Mouse (Mus musculus) liver, embryonic 12.5 days (tissue): Measurements from ENCODE around the gene H2al2a. TPM values are rescaled to one million over a fixed set of nuclear protein-coding genes. Genes with fewer than 3 reads are reported as not detected.

Experiments used
- ATAC-seq: fragments of 200-750 bp; cut with Nextera tagmentation; 2 replicates; pipeline ENCODE4 v1.8.0; 2017; ENCODE audit warnings: moderate number of reproducible peaks, mild to moderate bottlenecking, moderate library complexity
- H3K27ac ChIP-seq: fragments of 300-500 bp; sonication (generic); 2 replicates; pipeline ENCODE4 v1.5.1; 2016; ENCODE audit warnings: mild to moderate bottlenecking
- H3K27me3 ChIP-seq: fragments of 300-500 bp; sonication (generic); replicated peaks from 2 replicates; pipeline ENCODE4 v1.6.1; 2016; ENCODE audit warnings: mild to moderate bottlenecking, moderate library complexity
- H3K36me3 ChIP-seq: fragments of 300-500 bp; sonication (generic); 2 replicates; pipeline ENCODE4 v1.6.1; 2016; ENCODE audit warnings: mild to moderate bottlenecking, moderate library complexity
- H3K4me1 ChIP-seq: fragments of 300-500 bp; sonication (generic); 2 replicates; pipeline ENCODE4 v1.6.1; 2016
- H3K4me2 ChIP-seq: fragments of 300-500 bp; sonication (generic); 2 replicates; pipeline ENCODE4 v1.6.1; 2016; ENCODE audit warnings: mild to moderate bottlenecking, moderate library complexity
- H3K4me3 ChIP-seq: fragments of 300-500 bp; sonication (generic); 2 replicates; pipeline ENCODE4 v1.5.1; 2016; ENCODE audit warnings: mild to moderate bottlenecking, moderate library complexity
- H3K9ac ChIP-seq: fragments of 300-500 bp; sonication (generic); 2 replicates; pipeline ENCODE4 v1.6.1; 2016; ENCODE audit warnings: mild to moderate bottlenecking, moderate library complexity
- H3K9me3 ChIP-seq: fragments of 300-500 bp; sonication (generic); replicated peaks from 2 replicates; pipeline ENCODE4 v1.6.1; 2016; ENCODE audit warnings: mild to moderate bottlenecking, moderate library complexity
- WGBS: fragments of 180-500 bp; shearing (Covaris S2); methylation state at CpG from one replicate; pipeline ENCODE4 v1.1.7; 2016; ENCODE audit not compliant: insufficient replicate concordance; 5-methylcytosine and 5-hydroxymethylcytosine counted together
- polyA plus RNA-seq: library from polyadenylated mRNA; unstranded; fragments of >200 nt; fragmentation: Nextera tagmentation; extraction: Ambion mirVana; gene quantifications from 2 replicates; pipeline ENCODE4 v1.2.1, GENCODE M21; 2016

Gene H2al2a
- not detected in 2 replicates for polyA plus RNA-seq

DNA sequence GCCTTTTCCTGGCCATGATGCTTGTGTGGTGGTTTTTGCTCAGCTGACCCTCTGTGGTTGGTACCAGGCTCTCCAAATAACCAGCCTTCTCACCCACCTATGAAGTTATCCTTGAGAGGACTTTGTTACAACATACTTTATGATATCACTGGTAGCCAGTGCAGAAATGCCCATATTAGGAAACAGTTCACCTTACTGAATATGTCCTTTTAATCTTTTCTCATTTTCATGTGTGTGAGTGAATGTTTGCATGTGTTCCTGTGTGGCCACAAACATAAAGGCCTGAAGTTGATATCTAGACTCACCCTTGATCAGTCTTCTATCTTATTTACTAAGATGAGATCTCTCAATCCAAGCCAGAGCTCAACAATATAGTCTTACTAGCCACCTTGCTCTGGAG lies at the start of gene H2al2a:
H2al2a (minus strand) TSS at position 101 of the 400 bp plus-strand sequence.
- H3K4me2 ChIP-seq, result no peak within 1 kb of the TSS
- no peak within 1 kb of the TSS for H3K4me3 ChIP-seq
- no peaks in the 10 kb centered on the region for H3K4me1 ChIP-seq
- no peak within 1 kb of the TSS for H3K9ac ChIP-seq
- H3K27me3 ChIP-seq, result no peaks in the 10 kb centered on the region
- ATAC-seq, result no peak
- no peak within 1 kb of the TSS for H3K27ac ChIP-seq
- H3K9me3 ChIP-seq, result no peaks in the 10 kb centered on the region
- H3K36me3 ChIP-seq, result no peaks in the 10 kb centered on the region

DNA sequence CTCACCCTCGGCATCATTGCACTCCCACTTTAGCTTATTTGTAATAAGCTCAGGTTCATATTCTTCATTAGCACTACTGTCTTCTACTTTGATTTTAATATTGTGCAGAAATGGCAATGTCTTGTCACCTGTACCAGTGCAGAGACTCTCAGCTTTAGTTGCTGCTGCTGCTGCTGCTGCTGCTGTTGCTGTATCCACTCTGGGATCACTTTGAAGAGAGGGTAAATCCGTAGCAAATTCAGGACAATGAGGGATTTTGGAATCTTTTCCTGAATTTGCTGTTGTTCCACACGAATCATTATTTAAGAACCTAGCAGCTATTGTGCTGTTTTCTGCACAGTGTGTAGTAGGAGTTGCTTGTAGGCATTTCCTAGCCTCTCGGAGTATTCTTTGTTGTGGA lies 49.4 kb upstream of the H2al2a start:
- Histone ChIP-seq H3K4me3 (peak overlapping the region; percentile 79), H3K36me3 (no peaks in the 10 kb centered on the region), H3K4me1 (peaks cover 47% of the 10 kb centered on the region), H3K4me2 (peak overlapping the region; percentile 99), H3K9ac (peak overlapping the region; percentile 82), H3K27ac (no peak overlapping the region), H3K27me3 (peaks cover 76% of the 10 kb centered on the region), H3K9me3 (no peaks in the 10 kb centered on the region)
- ATAC-seq, result no peak
- WGBS, result 9% methylated on average over 4 of the region's 4 CpGs

DNA sequence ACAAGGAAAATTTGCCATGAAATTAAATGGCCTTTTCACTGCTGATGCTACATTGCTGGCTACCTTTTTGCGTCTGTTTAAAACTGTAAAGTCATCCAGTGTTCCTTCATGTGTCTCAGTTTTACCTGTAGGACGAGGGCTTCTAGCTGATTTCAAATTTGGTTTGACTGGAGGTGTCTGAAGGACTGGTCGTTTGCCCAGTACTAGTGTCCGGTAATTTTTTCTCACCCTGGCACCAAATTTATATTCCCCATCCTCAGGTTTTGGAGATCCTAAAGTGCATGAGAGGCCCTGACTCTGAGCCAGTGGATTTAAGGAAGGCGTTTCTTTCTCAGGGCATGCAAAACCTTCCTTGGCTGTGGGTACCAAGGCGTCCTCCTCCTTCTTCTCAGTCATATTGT lies 49.0 kb upstream of the H2al2a start:
- peak overlapping the region; percentile 99 for H3K4me2 ChIP-seq
- no peak overlapping the region for H3K27ac ChIP-seq
- 41% methylated on average over 6 of the region's 6 CpGs for WGBS
- H3K27me3 ChIP-seq, result peaks cover 77% of the 10 kb centered on the region
- ATAC-seq, result no peak
- H3K9ac ChIP-seq, result no peak overlapping the region
- peaks cover 48% of the 10 kb centered on the region for H3K4me1 ChIP-seq
- H3K9me3 ChIP-seq, result no peaks in the 10 kb centered on the region
- no peaks in the 10 kb centered on the region for H3K36me3 ChIP-seq
- peak overlapping the region; percentile 79 for H3K4me3 ChIP-seq

DNA sequence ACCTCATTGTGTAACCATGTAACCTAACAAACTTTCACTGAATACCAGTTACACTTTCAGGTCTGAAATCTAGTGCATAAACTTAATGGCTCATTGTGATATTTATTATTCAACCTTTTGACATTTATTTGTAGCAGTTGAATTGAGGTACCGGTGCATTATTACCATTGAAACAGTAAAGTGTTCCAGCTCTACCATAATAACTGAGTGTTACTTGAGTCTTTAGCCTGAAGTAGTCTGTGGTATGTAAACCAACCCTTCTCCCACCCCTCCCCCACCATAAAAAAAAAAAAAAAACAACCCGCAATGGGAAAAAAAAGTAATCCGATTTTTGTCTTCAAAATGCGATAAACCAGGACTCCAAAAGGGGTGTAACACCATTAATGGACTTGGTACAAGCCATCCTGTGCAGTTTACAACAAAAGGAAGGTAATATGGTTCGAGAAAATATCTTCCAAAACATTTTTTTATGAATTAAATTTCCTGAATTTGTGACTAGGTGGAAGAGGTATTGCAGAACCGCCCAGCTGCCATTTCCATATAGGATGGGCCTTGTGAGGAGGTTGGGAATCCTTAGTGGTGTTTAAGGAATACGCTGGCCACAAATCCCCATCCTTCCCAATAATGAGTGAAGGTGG lies 48.5 kb upstream of the H2al2a start:
- no peak overlapping the region for H3K27ac ChIP-seq
- H3K9me3 ChIP-seq, result no peaks in the 10 kb centered on the region
- peak overlapping the region; percentile 99 for H3K4me2 ChIP-seq
- H3K4me1 ChIP-seq, result peaks cover 48% of the 10 kb centered on the region
- H3K9ac ChIP-seq, result no peak overlapping the region
- peaks cover 77% of the 10 kb centered on the region for H3K27me3 ChIP-seq
- peak overlapping the region; percentile 79; the same call in 1 of the 2 replicates for H3K4me3 ChIP-seq
- no peaks in the 10 kb centered on the region for H3K36me3 ChIP-seq
- ATAC-seq, result no peak
- 40% methylated on average over 7 of the region's 7 CpGs for WGBS

DNA sequence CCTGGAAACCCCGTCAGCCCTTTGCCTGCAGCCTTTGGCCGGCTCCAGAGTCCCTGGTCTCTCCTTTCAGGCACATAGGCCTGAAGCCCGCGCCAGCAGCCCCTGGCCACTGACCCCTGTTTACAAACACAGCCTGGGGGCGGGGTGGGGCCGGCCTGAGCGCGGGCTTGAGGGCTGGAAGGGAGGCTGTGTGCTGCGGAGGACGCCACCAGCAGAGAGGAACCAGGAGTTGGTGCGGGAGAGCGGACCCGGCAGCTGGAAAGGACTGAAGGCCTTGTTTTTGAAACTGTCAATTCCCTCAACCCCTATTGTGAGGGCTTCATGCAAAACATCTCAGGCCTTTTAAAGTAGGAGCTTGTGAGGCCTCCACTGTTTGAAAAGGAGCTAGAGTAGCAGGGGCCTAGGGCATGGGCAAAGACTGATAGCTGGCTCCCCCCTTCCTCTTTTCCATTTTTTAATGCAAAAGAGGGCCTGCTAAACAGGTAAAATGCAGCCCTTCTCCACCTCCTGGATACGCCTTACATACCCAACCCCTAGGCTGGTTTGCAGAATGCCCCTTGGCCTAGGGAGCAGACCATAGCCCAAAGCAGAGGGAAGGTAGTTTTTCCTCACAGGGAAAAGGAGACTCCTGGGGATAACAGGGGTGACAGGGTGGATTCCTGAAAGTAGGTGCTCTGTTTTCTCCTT lies 44.6 kb upstream of the H2al2a start:
- ATAC-seq, result peak; percentile 40; the same call in 1 of the 2 replicates
- H3K9ac ChIP-seq, result no peak overlapping the region; the same call in 1 of the 2 replicates
- H3K4me1 ChIP-seq, result peaks cover 22% of the 10 kb centered on the region
- peaks cover 75% of the 10 kb centered on the region for H3K27me3 ChIP-seq
- no peaks in the 10 kb centered on the region for H3K36me3 ChIP-seq
- WGBS, result 35% methylated on average over 14 of the region's 14 CpGs
- no peak overlapping the region for H3K4me3 ChIP-seq
- no peaks in the 10 kb centered on the region for H3K9me3 ChIP-seq
- peak overlapping the region; percentile 50 for H3K4me2 ChIP-seq
- peak overlapping the region; percentile 60 for H3K27ac ChIP-seq

DNA sequence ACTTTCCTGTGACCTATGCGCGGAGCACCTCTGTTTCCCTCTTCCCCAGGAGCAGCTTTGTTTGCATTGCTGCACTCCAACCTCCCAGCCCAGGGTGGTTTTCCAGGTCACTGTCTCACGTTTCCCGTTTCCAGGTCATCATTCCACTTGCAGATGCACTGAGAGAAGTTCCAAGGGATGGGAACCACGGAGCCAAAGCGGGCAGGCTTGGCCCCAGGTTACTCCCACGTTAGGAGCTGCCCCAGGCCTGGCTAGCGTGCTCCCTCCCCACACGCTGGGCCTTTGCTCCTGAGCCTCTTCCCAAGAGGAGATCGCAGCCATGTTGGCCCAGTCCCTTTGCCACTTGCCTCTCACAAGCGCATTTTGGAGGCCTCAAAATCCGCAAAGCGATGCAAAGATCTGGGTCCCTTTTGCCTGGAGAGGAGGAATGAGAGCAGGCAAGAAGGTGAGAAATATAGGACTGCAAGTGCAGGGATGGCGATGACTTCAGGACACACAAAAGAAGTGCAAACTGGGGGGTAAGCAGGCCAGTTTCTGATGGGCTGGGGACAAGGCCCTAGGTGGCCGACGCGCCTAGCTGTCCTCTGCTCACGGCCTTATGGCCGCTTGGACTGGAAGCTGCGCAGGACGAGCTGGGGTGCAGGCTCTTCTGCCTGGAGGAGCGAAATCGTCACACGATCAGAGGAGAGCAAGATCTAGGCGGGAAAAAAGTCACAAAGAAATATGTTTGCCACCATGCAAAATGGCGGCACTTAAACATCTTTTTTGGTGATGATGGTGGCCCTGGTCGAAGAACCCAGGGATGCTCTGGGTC lies 43.8 kb upstream of the H2al2a start:
- H3K27ac ChIP-seq, result peak overlapping the region; percentile 60
- no peaks in the 10 kb centered on the region for H3K9me3 ChIP-seq
- WGBS, result 68% methylated on average over 27 of the region's 27 CpGs
- peak; percentile 21; the same call in 1 of the 2 replicates for ATAC-seq
- no peak overlapping the region for H3K9ac ChIP-seq
- peaks cover 19% of the 10 kb centered on the region for H3K4me1 ChIP-seq
- peak overlapping the region; percentile 50 for H3K4me2 ChIP-seq
- H3K4me3 ChIP-seq, result no peak overlapping the region
- no peaks in the 10 kb centered on the region for H3K36me3 ChIP-seq
- peaks cover 67% of the 10 kb centered on the region for H3K27me3 ChIP-seq

DNA sequence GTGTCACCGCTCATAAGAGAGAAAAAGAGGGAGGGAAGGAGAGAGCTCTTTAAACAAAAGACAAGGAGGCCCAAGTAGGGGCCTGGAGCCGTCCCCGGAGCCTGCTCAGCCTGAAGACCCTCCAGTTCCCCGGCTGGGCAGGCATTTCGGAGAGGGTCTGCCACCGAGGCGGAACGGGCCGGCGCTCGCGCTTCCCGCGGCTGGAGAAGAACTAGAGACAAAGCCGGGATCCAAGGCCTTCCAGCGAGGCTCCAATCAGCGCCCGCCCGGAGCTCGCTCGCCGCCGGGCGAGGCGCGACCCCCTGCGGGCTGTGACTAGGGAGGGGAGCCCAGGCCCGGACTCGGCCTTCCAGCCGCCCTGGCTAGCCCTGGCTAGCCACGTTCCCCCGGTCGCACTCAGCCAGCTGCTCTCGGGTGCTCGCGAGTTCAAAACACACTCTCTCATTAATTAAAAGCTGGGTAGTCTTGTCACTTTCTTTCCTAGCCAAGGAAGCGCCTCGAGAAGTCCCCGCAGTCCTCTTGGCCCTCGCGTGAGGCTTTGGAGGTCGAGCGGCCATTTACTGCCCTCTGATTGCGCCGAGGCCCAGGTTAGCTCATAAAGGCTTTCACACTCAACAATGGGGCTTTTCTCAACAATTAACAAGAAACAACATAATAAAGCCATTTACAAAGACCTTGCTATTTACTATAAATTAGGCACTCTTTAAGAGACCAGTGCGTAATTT lies 43.0 kb upstream of the H2al2a start:
- peaks cover 19% of the 10 kb centered on the region for H3K4me1 ChIP-seq
- H3K27ac ChIP-seq, result peak overlapping the region; percentile 54
- peak overlapping the region; percentile 51 for H3K9ac ChIP-seq
- H3K4me3 ChIP-seq, result no peak overlapping the region
- no peaks in the 10 kb centered on the region for H3K36me3 ChIP-seq
- H3K9me3 ChIP-seq, result no peaks in the 10 kb centered on the region
- H3K27me3 ChIP-seq, result peaks cover 62% of the 10 kb centered on the region
- peak; percentile 21; the same call in 1 of the 2 replicates for ATAC-seq
- peak overlapping the region; percentile 50 for H3K4me2 ChIP-seq
- 18% methylated on average over 46 of the region's 46 CpGs for WGBS

DNA sequence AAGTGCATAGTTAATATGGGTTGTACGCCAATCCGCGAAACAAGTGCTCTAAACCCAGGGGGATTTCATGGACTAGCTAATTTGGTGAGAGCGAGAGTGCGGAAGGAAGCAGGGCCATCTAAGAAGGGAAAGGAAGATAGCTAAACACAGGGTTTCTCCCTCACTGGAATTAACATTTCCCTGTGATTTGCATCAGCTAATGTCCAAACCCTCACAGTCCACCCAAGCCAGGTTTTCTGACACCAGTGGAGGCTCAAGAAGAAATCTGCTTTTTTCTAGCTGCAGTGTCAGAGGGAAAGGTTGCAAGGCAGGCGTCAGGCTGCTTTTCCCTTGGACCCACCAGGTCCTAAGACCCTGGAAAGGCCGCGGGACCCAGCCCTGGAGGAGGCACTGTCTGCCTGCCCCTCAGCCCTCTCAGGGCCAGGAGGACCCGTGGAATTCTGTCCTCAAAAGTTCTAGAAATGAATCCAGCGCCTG lies 42.2 kb upstream of the H2al2a start:
- H3K36me3 ChIP-seq, result no peaks in the 10 kb centered on the region
- peaks cover 19% of the 10 kb centered on the region for H3K4me1 ChIP-seq
- peaks cover 64% of the 10 kb centered on the region for H3K27me3 ChIP-seq
- 60% methylated on average over 10 of the region's 10 CpGs for WGBS
- no peaks in the 10 kb centered on the region for H3K9me3 ChIP-seq
- H3K27ac ChIP-seq, result no peak overlapping the region
- ATAC-seq, result no peak
- H3K9ac ChIP-seq, result no peak overlapping the region
- H3K4me3 ChIP-seq, result no peak overlapping the region
- H3K4me2 ChIP-seq, result no peak overlapping the region

DNA sequence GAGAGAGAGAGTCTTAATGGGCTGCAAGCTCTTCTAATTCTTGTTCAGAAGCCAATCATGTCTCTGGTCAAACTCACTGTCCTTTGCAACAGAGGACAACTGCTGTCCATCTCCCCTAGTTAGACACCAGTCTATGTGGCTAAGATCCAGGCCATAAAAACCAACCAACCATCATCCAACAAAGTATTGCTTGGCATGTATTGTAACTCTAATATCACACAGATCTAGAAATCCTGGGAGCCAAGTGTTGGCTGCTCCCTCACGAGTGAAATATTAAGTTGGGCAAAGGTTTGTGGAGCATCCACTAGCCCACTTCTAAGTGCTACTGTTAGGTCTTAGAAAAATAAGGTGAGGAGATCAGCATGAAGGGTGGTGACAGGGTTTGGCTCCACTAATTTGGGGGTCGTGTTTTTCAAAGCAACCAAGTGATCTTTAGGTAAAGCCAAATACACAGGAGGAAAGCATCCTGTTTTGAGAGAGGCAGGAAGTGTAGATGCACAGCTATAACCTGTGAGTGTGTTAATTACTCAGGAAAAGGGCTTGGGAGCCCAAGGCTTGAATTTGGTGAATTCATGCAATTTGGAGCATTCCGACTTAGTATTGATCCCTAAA lies 41.5 kb upstream of the H2al2a start:
- no peak overlapping the region for H3K4me3 ChIP-seq
- ATAC-seq, result no peak
- no peak overlapping the region for H3K9ac ChIP-seq
- no peak overlapping the region for H3K4me2 ChIP-seq
- H3K27me3 ChIP-seq, result peaks cover 71% of the 10 kb centered on the region
- no peaks in the 10 kb centered on the region for H3K36me3 ChIP-seq
- H3K9me3 ChIP-seq, result no peaks in the 10 kb centered on the region
- peaks cover 19% of the 10 kb centered on the region for H3K4me1 ChIP-seq
- H3K27ac ChIP-seq, result no peak overlapping the region
- WGBS, result 43% methylated on average over 3 of the region's 3 CpGs

DNA sequence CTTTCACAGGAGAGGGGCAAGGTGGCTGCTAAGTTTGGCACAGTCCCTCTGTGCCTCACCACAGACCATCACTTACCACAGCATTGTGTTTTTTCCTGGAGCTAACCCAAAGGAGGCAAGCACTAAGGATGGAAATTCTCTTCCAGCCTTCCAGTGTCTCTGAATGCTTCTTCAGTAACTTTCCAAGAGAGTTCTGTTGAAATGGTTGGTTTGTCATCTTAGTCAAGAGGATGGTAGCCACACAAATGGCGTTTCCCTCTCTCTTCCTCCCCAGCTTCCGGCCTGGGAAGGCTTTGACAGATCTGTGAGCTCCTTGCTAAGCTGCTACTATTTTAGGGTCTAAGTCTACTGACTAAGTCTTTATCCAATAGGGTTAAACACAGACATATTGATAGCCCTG lies 40.7 kb upstream of the H2al2a start, which contains the start of gene A930004D18Rik:
A930004D18Rik (minus strand) TSS at position 247 of the 400 bp plus-strand sequence.
- WGBS, result 18% methylated on average over 2 of the region's 2 CpGs
- Histone ChIP-seq H3K36me3 (no peaks in the 10 kb centered on the region), H3K9me3 (no peaks in the 10 kb centered on the region), H3K4me1 (peaks cover 22% of the 10 kb centered on the region), H3K9ac (no peak within 1 kb of the TSS), H3K4me3 (no peak within 1 kb of the TSS), H3K27ac (no peak within 1 kb of the TSS), H3K4me2 (no peak within 1 kb of the TSS), H3K27me3 (peaks cover 78% of the 10 kb centered on the region)
- no peak for ATAC-seq
